Mouse (Mus musculus): ENCODE measurements around the gene Polr2f.

- no peak for TF ChIP-seq CTCF (IDR thresholded peaks at IDR 0.05; ENCODE audit: extremely low read depth, insufficient read depth, low read length)
- TF ChIP-seq POLR2A (IDR thresholded peaks at IDR 0.05; ENCODE audit: extremely low read depth, insufficient read depth, low read length), result peak; percentile 63; the same call in 1 of the 2 replicates
These were observed 23.4 kb downstream of the Polr2f start for GRCm38 (mm10) chr15:79164251-79164650.

All from cortical plate, adult 2 months (tissue).